Mouse (Mus musculus) hindbrain, embryonic 16.5 days (tissue): ENCODE results near the gene Sgms1. TPM values are rescaled to one million over a fixed set of nuclear protein-coding genes. Genes with fewer than 3 reads are reported as not detected.

ENCODE experiments used
- ATAC-seq: fragments of 200-750 bp; cut with Nextera tagmentation; 2 replicates; pipeline ENCODE4 v1.8.0; 2017; ENCODE audit warnings: moderate TSS enrichment, moderate library complexity
- H3K27ac ChIP-seq: fragments of 300-500 bp; sonication (generic); 2 replicates; pipeline ENCODE4 v1.5.1; 2014; ENCODE audit warnings: low read depth, mild to moderate bottlenecking, control low read depth, low read length, moderate library complexity
- H3K27me3 ChIP-seq: fragments of 300-500 bp; sonication (generic); replicated peaks from 2 replicates; pipeline ENCODE4 v1.6.1; 2014; ENCODE audit warnings: low read length; ENCODE audit not compliant: control insufficient read depth, insufficient read depth
- H3K36me3 ChIP-seq: fragments of 300-500 bp; sonication (generic); 2 replicates; pipeline ENCODE4 v1.6.1; 2014; ENCODE audit warnings: mild to moderate bottlenecking, low read length, moderate library complexity, mixed read lengths; ENCODE audit not compliant: control insufficient read depth, insufficient read depth
- H3K4me1 ChIP-seq: fragments of 300-500 bp; sonication (generic); 2 replicates; pipeline ENCODE4 v1.6.1; 2014; ENCODE audit warnings: low read depth, low read length; ENCODE audit not compliant: control insufficient read depth, insufficient read depth
- H3K4me2 ChIP-seq: fragments of 300-500 bp; sonication (generic); 2 replicates; pipeline ENCODE4 v1.6.1; 2014; ENCODE audit warnings: mild to moderate bottlenecking, low read length, control low read depth, moderate library complexity
- H3K4me3 ChIP-seq: fragments of 300-500 bp; sonication (generic); 2 replicates; pipeline ENCODE4 v1.5.1; 2014; ENCODE audit warnings: mild to moderate bottlenecking, low read length, control low read depth, moderate library complexity
- H3K9ac ChIP-seq: fragments of 300-500 bp; sonication (generic); 2 replicates; pipeline ENCODE4 v1.6.1; 2014; ENCODE audit warnings: low read depth, mild to moderate bottlenecking, control low read depth, low read length, moderate library complexity
- H3K9me3 ChIP-seq: fragments of 300-500 bp; sonication (generic); 2 replicates; pipeline ENCODE4 v1.6.1; 2014; ENCODE audit warnings: mild to moderate bottlenecking, low read length, moderate library complexity; ENCODE audit not compliant: control insufficient read depth
- WGBS: fragments of 180-500 bp; shearing (Covaris S2); extraction: QIAGEN DNeasy Blood & Tissue Kit; methylation state at CpG from one replicate; pipeline ENCODE4 v1.1.7; 2014; 5-methylcytosine and 5-hydroxymethylcytosine counted together
- polyA plus RNA-seq: library from polyadenylated mRNA; unstranded; fragments of >200 nt; fragmentation: Nextera tagmentation; extraction: Ambion mirVana; gene quantifications from 2 replicates; pipeline ENCODE4 v1.2.1, GENCODE M21; 2015

Sgms1 gene
- polyA plus RNA-seq, 1 experiment from 2014 or later = 21.7 TPM

DNA sequence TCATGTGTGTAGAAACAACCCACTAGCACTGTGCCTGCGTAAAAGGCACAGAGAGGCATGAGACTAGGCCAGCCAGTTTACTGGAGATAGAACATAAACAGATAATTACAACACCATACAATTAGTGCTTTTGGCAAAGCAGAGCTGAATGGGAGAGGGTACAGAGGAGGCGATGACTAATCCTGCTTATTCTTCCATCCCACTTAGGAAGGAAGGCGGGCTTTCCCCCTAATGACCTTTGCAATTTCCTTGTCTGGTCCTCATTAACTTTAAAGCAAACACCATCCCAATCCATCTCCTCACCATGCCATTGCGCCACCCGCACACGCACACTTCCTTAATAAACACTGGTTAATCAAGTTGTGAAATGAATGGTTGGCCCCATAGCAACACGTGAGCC is 91.3 kb downstream of the Sgms1 start:
- no peak overlapping the region for H3K9ac ChIP-seq
- ATAC-seq = no peak
- H3K4me2 ChIP-seq = no peak overlapping the region
- H3K27me3 ChIP-seq = no peaks in the 10 kb centered on the region
- H3K27ac ChIP-seq = no peak overlapping the region
- H3K9me3 ChIP-seq = no peaks in the 10 kb centered on the region
- WGBS = 82% methylated on average over 7 of the region's 7 CpGs
- H3K4me1 ChIP-seq = no peaks in the 10 kb centered on the region
- H3K4me3 ChIP-seq = no peak overlapping the region
- no peaks in the 10 kb centered on the region for H3K36me3 ChIP-seq

DNA sequence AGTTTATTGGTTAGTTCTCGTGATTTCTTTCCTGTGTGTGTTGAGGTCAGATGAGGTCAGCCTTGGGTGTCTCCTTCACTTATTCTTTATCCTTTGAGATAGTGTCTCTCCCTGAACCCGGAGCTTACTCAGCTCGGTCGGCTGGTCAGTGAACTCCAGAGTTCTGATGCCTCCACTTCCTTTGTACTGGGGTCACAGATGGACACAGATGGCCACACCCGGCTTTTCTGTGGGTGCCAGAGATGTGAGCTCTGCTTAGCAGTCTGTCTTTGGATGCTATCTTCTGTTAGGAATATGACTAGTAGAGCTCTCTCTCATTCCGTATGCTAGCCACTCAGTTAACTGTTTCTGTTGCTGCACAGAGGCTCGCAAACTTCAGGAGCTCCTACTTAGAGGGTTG is 92.7 kb downstream of the Sgms1 start:
- 87% methylated on average over 7 of the region's 7 CpGs for WGBS
- H3K36me3 ChIP-seq = no peaks in the 10 kb centered on the region
- ATAC-seq = no peak
- no peaks in the 10 kb centered on the region for H3K9me3 ChIP-seq
- no peak overlapping the region for H3K9ac ChIP-seq
- no peak overlapping the region for H3K4me3 ChIP-seq
- H3K27me3 ChIP-seq = no peaks in the 10 kb centered on the region
- H3K4me2 ChIP-seq = no peak overlapping the region
- H3K4me1 ChIP-seq = no peaks in the 10 kb centered on the region; the same call in 1 of the 2 replicates
- no peak overlapping the region for H3K27ac ChIP-seq

DNA sequence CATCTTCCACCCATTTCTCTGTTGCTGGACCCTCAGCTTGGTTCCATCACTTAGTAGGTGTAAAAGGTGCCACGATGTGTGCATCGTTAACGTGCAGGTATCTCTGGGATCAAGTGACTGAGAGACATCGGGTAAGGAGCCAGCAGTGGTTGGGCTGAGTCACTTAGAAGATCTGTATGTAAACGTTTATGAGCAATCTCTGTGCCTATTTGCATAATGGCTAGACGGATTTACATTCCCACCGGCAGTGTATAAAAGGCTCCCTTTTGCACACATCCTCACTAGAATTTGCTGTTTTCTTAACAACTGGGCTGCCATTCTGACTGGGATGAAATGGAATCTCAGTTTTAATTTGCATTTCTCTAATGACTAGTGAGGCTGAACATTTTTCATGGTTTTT is 93.9 kb downstream of the Sgms1 start:
- Histone ChIP-seq H3K4me1 (no peaks in the 10 kb centered on the region; the same call in 1 of the 2 replicates), H3K27ac (no peak overlapping the region), H3K9me3 (no peaks in the 10 kb centered on the region), H3K9ac (no peak overlapping the region), H3K27me3 (no peaks in the 10 kb centered on the region), H3K36me3 (no peaks in the 10 kb centered on the region), H3K4me3 (no peak overlapping the region), H3K4me2 (no peak overlapping the region)
- no peak for ATAC-seq
- 64% methylated on average over 7 of the region's 7 CpGs for WGBS

DNA sequence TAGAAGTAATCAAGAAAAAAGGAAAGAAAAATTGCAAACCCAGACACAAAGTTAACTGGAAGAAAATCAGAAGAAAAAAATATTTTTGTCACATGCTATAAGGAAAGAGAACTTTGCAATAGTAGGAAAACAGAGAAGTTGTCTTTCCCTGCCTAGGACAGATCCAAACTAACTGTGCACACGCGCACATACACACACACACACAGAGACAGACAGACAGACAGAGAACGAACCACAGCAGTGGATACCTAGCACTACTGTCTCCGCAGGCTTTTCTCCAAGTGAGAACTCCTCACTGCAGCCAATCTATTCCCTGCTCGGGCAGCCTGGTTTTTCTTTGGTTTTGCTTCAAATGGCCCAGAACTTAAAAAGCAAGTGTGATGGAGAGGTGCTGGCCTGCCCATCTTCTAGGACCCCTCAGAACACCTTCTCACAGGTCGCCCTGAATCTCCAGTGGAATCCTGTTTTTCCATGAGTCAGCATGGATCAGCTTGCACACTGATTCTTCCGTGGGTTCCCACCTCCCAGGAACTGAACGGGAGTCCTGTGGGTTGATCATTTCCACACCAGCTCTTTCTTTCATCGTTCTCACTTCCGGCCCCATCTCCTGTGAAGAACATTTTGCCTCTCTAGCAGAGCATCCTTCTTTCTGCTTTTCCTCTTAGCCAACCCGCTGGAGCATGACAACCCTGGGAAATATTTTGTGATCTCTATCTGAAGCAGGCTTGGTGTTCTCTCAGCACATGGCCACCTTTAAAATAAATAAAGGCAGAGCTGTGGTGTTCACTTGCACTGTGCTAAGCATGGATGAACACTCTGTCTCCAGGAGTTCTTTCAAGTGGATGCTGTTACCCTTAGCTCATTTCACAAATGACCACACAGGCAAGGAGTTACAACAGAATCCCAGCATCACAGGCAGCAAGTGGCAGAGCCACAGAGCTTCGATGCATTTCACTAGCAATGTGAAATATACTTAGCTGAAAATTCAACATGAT is 96.4 kb downstream of the Sgms1 start:
- no peak for ATAC-seq
- WGBS = 79% methylated on average over 12 of the region's 12 CpGs
- Histone ChIP-seq H3K36me3 (no peaks in the 10 kb centered on the region), H3K9ac (no peak overlapping the region), H3K4me3 (no peak overlapping the region), H3K9me3 (no peaks in the 10 kb centered on the region), H3K27me3 (no peaks in the 10 kb centered on the region), H3K27ac (no peak overlapping the region), H3K4me1 (no peaks in the 10 kb centered on the region; the same call in 1 of the 2 replicates), H3K4me2 (no peak overlapping the region)

DNA sequence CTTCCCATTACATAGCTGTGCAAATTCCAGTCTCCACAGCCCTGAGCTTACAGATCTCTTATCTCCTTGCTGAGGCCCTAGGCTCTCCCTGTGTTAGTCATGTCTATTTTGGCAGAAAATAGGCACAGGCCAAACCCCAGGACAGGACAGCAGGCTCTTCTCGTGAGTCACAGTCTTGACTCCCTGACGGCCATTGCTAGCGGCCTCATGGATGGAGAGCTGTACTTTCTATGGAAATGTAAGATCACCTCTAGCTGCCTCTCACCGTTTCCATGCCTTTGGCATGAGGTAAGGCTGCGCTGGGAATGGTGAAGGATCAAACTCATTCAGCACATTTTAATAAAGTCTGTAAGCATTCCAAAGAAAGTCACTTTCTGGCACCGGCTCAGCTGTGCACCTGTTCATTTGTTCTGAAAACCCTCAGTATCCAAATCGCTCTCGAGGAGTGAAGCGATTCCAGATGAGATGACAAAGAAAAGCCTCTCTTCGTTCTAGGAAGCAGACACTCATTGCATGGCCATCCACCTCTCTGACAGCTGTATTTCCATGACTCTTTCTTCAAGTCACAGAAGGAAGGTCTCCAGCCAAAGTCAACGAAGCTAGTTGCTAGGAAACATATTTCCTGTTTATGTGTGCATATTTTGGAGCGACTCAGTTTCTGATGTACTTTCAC is 97.3 kb downstream of the Sgms1 start:
- Histone ChIP-seq H3K27ac (no peak overlapping the region), H3K4me2 (no peak overlapping the region), H3K9me3 (no peaks in the 10 kb centered on the region), H3K4me3 (no peak overlapping the region), H3K4me1 (no peaks in the 10 kb centered on the region; the same call in 1 of the 2 replicates), H3K27me3 (no peaks in the 10 kb centered on the region), H3K36me3 (no peaks in the 10 kb centered on the region), H3K9ac (no peak overlapping the region)
- 70% methylated on average over 12 of the region's 12 CpGs for WGBS
- 0 out of 2 replicates have a peak, but pooled peaks have one; percentile 21 for ATAC-seq

DNA sequence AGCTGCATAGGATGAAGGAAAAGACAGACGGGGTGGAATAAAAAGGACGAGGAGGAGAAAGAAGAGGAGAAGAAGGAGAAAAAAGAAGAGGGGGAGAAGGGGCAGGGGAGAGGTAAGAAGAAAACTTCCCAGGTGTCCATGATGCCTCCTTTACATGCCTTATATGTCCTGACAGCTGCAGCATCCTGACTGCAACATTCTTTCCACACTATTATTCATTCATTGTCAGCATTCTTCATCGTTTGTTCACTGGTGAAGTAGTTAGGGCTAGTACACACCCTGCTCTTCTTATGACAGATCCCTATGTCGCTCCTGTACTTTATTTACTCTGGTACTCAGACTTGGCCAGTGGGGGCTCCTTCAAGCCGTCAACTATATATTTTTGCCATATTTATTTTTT is 98.4 kb downstream of the Sgms1 start:
- H3K9ac ChIP-seq = no peak overlapping the region
- H3K4me3 ChIP-seq = no peak overlapping the region
- ATAC-seq = no peak
- no peak overlapping the region for H3K4me2 ChIP-seq
- H3K9me3 ChIP-seq = no peaks in the 10 kb centered on the region
- 90% methylated on average over 5 of the region's 5 CpGs for WGBS
- no peaks in the 10 kb centered on the region for H3K36me3 ChIP-seq
- no peak overlapping the region for H3K27ac ChIP-seq
- no peaks in the 10 kb centered on the region for H3K27me3 ChIP-seq
- H3K4me1 ChIP-seq = no peaks in the 10 kb centered on the region; the same call in 1 of the 2 replicates

DNA sequence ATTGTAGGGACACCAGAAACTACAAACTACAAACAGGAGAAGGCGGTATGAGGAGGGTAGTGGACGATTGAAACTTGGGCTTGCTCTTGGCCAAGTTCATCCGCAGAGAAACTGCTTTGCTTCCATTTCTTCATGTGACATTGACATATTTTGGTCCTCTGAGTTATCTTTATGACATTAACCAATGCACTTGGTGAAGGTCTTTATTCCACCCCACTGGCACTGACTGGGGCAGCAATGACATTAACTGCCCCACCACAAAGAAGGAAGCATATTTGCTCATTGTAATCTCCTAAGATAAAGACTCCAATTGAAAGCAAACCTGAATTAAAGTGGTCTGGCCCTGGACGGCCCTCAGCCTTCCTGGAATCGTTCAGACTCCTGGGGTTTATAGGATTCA is 100.6 kb downstream of the Sgms1 start:
- no peaks in the 10 kb centered on the region for H3K27me3 ChIP-seq
- WGBS = 80% methylated on average over 5 of the region's 5 CpGs
- H3K9me3 ChIP-seq = no peaks in the 10 kb centered on the region
- H3K4me1 ChIP-seq = no peaks in the 10 kb centered on the region; the same call in 1 of the 2 replicates
- ATAC-seq = no peak
- H3K9ac ChIP-seq = no peak overlapping the region
- no peak overlapping the region for H3K4me2 ChIP-seq
- no peak overlapping the region for H3K27ac ChIP-seq
- H3K4me3 ChIP-seq = no peak overlapping the region
- H3K36me3 ChIP-seq = no peaks in the 10 kb centered on the region

DNA sequence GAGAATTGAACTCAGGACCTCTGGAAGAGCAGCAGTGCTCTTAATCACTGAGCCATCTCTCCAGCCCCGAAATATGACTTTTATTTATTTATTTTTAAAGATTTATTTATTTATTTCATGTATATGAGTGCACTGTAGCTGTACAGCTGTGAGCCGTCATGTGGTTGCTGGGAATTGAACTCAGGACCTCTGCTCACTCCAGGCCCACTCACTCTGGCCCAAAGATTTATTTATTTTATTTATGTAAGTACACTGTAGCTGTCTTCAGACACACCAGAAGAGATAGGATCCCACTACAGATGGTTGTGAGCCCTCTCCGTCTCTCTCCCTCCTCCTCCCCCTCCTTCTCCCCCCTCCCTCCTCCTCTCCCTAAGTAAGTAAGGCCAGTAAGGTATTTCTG is 101.7 kb downstream of the Sgms1 start:
- WGBS = 75% methylated on average over 3 of the region's 3 CpGs
- Histone ChIP-seq H3K9me3 (no peaks in the 10 kb centered on the region), H3K27ac (no peak overlapping the region), H3K4me1 (no peaks in the 10 kb centered on the region; the same call in 1 of the 2 replicates), H3K4me2 (no peak overlapping the region), H3K9ac (no peak overlapping the region), H3K27me3 (no peaks in the 10 kb centered on the region), H3K4me3 (no peak overlapping the region), H3K36me3 (no peaks in the 10 kb centered on the region)
- no peak for ATAC-seq

DNA sequence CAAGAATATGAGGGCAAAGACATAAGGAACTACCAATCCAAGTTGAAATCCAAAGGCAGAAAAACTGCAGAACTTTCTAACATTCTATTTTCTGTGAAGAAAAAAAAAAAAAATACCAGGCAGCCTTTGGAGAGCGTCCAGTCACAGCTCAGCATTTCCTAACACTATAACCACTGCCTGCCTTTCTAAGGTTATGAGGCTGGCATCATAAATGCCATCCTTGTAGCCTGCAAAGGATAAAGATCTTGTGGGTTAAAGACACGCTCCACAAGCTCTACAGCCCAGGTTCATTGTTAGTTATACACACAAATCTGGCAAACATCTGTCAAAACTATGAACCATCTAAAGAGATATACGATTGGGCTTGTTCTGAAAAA is 104.1 kb downstream of the Sgms1 start:
- H3K9me3 ChIP-seq = no peaks in the 10 kb centered on the region
- no peak overlapping the region for H3K27ac ChIP-seq
- no peak overlapping the region for H3K9ac ChIP-seq
- H3K4me1 ChIP-seq = no peaks in the 10 kb centered on the region
- H3K4me2 ChIP-seq = no peak overlapping the region
- 80% methylated on average over 3 of the region's 3 CpGs for WGBS
- no peak overlapping the region for H3K4me3 ChIP-seq
- no peaks in the 10 kb centered on the region for H3K36me3 ChIP-seq
- ATAC-seq = no peak
- H3K27me3 ChIP-seq = no peaks in the 10 kb centered on the region
